Mouse (Mus musculus) spleen, embryonic (tissue): ENCODE measurements around the gene Rpl13a.

Source experiments
- CTCF ChIA-PET: fragments of 350-600 bp; sonication (Branson Sonifier 250); formaldehyde crosslinking; loops from one replicate; lab custom pipeline; 2022; lab: Charles Lee

Rpl13a gene

DNA sequence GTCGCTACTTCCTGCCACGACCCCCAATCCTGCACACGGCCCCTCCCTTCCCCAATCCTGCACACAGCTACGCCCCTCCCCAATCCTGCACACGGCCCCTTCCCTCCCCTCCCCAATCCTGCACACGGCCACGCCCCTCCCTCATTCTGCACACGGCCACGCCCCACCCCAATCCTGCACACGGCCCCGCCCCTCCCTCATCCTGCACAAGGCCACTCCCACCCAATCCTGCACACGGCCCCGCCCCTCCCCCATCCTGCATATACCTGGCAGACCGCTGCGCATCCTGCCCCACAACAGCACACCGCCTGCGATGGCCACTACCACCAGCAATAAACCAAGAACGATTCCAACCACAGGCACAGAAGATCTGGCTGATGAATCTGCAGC is 35.0 kb downstream of the Rpl13a start:
- CTCF ChIA-PET: interaction anchor here (0.6 kb wide), 1 partner anchor 324 kb away, joined by 6 read pairs; no protein-coding TSS in a partner anchor

DNA sequence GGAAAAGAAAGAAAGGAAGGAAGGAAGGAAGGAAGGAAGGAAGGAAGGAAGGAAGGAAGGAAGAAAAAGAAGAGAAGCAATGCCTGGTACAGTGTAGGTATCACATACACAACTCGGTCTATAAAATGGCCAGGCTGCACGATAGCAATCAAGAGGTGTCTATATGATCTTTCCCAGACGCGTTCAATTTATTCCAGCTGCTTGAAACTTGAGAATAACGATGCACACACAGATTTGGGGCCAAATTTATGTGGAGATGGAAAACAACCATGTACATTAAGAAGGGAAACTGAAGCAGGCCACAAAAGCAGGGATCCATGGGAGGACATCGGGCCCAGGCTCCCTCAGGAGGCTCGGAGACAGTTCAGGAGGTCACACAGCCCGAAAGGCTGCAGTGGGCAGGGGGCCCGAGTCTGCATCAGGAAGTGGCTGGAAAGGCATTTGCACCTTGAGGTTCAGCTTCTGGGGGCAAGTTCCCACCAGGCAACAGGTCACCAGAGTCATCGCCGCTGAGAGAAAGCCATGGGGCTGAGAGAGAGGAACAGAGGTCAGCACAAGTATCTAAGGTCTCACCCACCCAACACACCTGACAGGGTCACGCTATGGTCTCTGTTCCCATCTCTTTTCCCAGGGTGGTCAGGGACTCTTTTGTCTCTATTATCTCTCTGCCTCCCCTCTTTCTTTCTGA is 35.6 kb downstream of the Rpl13a start:
- CTCF ChIA-PET: interaction anchor here (0.6 to 0.7 kb wide), 2 partner anchors 53 to 325 kb away, joined by 6 to 23 read pairs; no protein-coding TSS in a partner anchor

DNA sequence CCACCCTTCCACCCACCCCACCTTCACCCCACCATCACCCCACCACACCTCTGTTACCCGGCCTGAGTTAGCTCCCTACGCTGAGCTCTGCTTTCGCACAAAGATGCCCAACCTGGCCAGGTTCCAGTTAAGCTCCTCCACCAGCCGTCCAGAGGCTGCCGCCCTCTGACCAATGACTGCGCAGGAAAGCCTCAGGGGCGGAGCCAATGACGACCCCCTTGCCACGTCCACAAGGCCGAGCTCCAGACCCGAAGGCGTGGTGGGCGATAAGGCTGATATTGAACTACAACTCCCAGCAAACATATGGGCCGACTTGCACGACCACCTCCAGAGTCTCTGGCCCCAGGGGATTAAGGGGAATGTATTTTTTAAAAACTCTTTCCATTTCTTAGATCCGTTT is 36.5 kb downstream of the Rpl13a start, which contains the start of gene Rcn3:
Gene Rcn3 (minus strand): TSS at position 174 of the 400 bp plus-strand sequence.
- CTCF ChIA-PET: interaction anchor here (0.6 to 0.7 kb wide), 2 partner anchors 46 to 54 kb away, joined by 3 to 23 read pairs; no protein-coding TSS in a partner anchor

DNA sequence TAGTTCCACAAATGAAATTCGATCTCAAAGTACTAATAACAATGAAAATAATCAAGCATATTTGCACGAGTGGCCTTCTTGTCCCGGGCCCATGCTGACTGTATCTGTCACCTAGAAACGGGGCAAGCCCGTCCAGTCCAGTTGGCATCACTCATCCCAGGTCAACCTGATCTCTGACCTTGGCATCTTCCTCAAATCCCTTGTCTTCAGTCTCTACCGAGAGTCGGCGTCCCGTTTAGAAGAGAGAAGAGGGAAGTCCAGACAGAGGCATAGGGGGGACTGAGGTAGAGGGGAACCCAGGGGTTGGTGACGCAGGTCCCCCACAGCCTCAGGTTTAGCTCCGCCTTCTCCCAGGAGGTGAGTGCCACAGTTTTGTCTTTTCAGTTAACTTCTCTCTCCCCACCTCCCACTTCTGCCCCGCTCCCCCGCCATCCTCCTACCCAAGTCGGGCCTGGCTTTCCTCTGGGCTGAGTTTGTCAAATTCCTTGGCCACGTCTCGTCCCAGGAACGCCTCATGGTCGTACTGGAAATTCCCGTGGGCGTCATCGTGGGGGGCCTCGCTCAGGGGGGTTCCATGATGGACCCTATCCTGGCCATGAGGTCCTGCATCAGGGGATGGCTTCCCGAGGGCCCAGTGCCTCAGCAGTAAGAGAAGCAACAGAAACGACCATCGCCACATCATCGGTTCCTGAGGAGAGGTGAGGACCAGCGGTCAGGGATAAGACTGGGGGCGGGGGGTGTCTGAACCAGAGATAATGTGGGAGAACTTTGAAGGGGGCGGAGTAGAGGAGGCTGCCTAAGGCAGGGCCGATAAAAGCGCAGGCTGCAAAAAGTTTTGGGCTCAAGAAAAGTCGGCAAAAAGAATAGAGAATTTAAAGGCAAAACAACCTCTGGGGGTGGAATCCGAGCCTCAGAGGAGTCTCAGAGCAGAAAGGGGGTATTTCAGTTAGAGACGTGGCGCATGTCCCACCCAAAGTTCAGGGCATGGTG is 37.3 kb downstream of the Rpl13a start:
- CTCF ChIA-PET: no interaction called here

DNA sequence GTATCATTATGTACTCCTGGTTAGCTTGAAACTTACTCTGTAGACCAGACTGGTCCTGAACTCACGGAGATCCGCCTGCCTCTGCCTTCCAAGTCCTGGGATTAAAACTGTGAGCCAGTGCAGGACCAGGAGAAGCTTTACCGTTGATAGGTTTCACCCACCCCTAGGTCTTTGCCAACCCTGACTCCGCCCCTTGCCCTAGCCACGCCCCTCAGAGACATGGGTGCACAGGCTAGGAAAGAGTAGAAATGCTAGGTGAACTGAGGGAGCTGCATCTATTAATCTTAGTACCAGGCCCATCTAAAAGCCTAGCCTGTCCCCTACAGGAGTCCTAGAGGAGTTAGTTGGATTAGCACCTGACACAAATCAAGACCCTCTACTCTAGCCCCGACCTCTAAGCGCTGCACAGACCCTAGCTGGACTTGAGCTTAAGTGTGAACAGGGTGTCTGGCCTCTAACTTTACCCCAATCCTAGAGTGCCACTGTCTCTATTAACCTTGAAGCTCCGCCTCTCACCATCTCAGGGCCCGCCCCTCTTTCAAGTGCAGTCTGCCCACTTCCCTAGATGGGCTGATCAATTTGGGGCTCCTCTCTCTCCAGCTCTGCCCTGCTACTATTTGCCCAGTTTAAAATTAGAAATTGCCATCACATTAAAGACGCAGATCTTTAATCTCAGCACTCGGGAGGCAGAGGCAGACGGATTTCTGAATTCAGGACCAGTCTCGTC is 38.1 kb downstream of the Rpl13a start:
- CTCF ChIA-PET: interaction anchor here (0.7 kb wide), 1 partner anchor 11 kb away, joined by 9 read pairs; no protein-coding TSS in a partner anchor

DNA sequence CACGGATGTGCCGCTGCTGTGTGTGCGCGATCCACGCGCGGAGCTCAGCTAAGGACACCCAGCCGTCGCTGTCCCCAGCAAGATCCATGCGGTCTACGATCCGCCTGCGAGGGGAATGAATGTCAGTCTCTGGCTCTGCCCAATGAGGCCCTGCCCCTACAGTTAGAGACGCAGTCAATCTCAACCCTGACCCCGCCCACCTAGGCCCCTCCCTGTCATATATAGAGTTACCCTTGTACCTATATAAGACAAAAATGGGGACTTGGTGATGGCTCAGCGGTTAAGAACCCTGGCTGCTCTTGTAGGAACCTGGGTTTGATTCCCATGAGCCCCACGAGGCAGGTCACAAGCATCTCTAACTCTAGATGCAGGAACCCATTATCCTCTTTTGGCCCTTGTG is 40.0 kb downstream of the Rpl13a start:
- CTCF ChIA-PET: no interaction called here

DNA sequence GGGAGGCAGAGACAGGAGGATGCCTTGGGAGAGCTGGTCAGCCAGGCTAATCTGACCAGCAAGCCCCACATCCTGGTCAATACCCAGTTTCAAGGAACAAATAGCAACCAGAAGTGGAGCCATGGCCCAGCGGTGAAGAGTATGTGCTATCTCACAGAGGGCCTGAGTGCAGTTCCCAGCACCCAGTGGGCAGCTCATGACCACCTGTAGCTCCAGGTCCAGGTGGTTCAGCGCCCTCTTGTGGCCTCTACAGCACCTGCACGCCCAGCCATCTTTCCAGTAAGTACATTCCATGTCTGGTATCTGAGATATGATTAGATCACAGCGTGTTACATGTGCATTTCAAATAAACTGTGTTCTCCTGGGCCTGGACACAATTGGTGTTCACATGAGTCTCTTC is 42.5 kb downstream of the Rpl13a start:
- CTCF ChIA-PET: interaction anchor here (0.6 to 1.4 kb wide), 2 partner anchors 46 to 146 kb away, joined by 4 to 7 read pairs; no protein-coding TSS in a partner anchor

DNA sequence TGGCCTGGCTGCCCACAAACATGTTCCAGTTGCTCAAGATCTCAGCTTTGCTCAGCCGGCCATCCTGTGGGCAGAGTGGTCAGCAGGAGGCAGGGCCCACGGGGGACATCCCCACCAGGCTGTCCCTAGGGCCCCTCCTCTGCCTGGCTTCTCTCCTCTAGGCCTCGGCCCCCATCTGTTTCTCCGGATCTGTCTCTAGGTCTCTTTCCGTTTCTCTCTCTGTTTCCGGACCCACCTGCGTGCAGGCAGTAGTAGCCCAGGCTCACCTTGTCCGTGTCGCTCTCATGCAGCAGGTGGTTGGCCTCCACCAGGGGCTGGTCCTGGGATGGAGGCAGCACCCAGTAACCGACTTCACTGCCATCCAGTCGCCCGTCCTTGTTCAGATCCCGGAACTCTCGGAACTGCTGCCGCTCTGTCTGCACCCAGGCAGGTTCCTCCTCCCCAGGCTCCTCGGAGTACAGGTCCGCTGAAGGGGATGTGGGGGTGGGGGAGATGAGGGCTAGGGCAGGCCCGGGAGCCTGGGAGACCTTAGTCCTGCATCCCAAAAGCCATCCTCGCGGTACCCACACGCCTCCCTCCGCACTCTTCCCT is 45.2 kb downstream of the Rpl13a start:
- CTCF ChIA-PET: no interaction called here

DNA sequence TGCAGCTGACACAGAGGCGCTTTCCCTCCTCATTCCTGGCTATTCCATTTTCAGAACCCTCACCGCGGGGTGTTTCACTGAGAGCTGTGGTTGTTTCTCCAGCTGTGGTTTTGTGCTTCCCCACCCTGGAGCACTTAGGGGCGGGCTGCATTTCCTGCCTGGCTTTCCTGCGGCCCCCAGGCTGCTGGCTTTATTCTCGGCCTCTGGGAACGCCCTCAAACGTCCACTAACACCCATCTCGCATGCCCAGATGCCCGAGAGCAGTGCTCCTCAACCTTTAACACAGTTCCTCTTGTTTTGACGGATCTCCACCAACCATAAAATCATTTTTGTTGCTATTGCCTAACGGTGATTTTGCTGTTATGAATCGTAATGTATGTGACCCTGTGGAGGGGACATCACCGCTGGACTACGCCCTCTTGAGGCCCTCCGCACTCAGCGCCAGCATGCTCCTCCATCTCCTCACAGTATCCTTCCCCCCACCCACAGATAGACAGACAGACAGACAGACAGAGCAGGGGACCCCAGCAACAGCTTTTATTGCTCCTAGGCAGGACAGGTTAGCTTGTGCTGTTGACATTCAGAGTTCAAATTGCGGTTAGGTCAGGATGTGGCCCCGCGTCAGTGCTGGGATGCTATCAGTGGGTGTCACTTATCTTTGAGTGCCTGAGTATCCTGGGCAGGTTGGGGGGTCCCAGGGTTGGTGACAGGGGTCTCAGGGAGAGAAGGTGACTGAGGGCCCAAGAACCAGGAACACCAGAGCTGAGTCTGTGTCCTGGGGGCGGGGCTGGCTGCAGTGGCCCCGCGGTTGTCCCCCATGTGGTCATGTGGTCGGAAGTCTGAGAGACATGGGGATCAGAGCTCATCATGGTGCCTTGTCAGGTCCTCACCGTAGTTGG is 45.9 kb downstream of the Rpl13a start:
- CTCF ChIA-PET: interaction anchor here (0.5 to 1.3 kb wide), 2 partner anchors 54 to 321 kb away, joined by 3 to 4 read pairs; partner anchors contain the start of genes Flt3l and Gm45713

DNA sequence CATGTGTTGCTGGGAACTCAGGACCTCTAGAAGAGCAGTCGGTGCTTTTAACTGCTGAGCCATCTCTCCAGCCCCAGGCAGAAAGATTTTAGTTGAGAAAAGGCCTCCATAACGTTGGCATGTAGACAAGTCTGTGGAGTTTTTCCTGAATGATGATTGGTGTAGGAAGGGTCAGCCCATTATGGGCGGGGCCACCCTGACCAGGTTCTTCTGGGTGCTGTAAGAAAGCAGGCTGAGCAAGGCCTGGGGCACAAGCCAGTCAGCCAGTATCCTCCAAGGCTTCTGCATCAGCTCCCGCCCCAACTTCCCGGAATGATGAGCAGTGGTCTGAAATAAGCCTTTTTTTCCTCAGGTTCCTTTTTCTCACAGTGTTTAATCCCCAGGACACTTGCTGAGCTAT is 47.5 kb downstream of the Rpl13a start:
- CTCF ChIA-PET: interaction anchor here (1.1 to 1.3 kb wide), 2 partner anchors 49 to 55 kb away, joined by 3 to 4 read pairs; partner anchors contain the start of genes Flt3l and Gm45713

DNA sequence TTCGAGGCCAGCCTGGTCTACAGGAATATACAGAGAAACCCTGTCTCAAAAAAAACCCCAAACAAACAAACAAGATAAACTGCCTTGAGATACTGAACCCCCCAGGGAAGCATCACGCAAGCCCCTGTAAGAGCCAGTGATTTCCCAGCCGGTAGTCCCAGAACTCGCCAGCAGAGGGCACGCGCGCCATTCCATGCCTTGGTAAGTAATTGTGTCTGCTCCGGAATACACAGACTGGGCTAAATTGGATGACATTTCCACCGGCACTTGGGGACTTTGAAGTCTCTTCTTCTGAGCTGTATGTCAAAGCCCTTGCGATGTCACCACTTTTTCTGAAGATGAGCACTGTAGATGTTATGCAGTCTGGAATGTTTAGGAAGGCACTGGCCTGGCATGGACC is 48.7 kb downstream of the Rpl13a start:
- CTCF ChIA-PET: interaction anchor here (1.1 kb wide), 1 partner anchor 54 kb away, joined by 3 read pairs; no protein-coding TSS in a partner anchor

DNA sequence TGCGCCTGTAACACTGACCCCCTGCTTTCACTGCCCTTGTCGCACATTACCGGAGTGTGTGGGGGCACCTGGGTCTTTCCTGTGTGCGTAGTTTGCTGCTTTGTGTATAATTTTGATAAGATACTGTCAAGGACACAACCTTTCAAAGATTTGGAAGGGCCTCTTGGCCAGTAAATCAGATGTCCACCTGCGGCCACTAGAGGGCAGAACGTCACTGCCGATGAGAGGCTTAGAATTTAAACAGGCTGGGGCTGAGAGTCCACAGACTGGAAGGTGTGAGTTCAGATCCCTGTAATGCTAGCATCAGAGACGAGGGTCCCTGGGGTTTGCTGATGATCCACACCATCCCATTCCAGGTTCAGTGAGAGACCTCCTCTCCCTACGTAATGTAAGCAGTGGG is 50.0 kb downstream of the Rpl13a start:
- CTCF ChIA-PET: interaction anchor here (0.6 kb wide), 1 partner anchor 43 kb away, joined by 9 read pairs; no protein-coding TSS in a partner anchor

DNA sequence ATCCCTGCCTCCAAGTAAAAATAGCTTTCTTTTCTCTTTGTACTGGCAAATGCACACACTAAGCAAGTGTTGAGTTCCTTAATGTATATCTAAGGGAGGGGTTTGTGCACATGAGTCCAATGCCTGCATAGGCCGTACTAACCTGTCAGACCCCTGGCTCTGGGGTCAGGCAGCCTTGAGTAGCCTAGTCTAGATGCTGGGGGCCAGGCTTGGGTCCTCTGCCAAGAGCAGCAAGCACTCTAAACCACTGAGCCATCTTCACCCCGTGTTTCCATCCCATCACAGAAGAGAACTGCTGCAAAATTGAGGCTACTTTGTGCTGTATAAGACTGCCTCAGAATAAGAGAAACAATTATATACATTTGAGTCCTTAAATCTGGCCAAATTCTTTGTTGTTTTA is 50.7 kb downstream of the Rpl13a start:
- CTCF ChIA-PET: interaction anchor here (0.7 to 0.8 kb wide), 2 partner anchors 59 to 318 kb away, joined by 3 to 19 read pairs; no protein-coding TSS in a partner anchor

DNA sequence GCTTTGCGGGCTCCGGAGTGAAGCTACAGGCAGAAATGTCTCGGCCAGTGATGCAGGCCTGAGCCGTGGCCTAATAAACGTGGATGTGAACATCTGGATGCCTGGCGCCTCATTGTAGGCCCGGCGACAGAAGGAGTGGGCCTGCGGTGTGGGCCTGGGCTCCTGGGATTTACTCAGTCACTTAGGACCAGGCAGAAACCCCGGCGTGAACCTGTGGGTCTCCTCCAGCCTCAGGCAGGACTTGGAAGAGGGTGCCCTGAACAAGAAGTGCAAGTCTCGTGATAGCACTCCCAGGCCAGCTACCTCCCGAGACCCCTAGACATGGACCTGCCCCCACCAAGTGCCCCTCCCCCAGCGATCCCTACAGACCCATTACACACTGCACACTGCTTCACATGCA is 51.2 kb downstream of the Rpl13a start:
- CTCF ChIA-PET: interaction anchor here (0.7 to 0.8 kb wide), 2 partner anchors 59 to 318 kb away, joined by 3 to 19 read pairs; no protein-coding TSS in a partner anchor

DNA sequence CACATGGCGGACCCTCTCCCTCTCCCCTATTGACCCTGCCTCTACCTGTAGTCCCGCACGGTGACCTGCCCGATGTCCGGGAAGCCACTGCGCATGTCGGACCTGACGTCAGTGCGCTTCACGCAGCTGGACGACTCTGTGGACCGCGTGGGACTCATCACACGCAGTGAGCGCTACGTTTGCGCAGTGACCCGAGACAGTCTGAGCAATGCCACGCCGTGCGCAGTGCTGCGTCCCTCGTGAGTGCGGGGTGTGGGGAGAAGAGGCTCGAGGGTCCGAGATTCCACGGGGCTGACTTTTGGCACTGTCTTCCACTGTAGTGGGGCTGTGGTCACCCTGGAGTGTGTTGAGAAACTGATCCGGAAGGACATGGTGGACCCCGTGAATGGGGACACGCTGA is 52.1 kb downstream of the Rpl13a start:
- CTCF ChIA-PET: no interaction called here
